Mouse (Mus musculus): ENCODE measurements around the gene Slc25a16.

DNA sequence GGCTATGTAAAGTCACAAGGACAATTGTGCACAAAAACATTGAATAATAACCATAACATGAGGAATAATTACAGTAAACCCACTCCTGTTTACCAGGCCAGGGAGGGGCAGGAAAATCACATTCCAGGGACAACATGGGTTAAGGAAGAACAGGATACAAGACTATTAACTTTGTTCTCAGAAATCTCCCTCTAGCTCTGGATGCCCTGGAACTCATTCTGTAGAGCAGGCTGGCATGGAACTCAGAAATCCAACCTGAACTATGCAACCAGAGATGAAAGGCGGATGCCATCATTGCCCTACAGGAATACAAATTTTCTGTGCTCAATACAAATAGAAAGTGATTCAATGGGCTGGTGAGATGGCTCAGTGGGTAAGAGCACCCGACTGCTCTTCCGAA, 23.0 kb upstream of the Slc25a16 start:
- TF ChIP-seq MYOD1 (IDR thresholded peaks at IDR 0.05; ENCODE audit: control insufficient read depth, insufficient read length, low read depth), result no peak
- no peak for TF ChIP-seq MAX (IDR thresholded peaks at IDR 0.05)
- no peak for TF ChIP-seq USF1 (IDR thresholded peaks at IDR 0.05; ENCODE audit: low read depth)
- no peak for TF ChIP-seq CTCF (IDR thresholded peaks at IDR 0.05; ENCODE audit: control insufficient read depth, insufficient read depth, insufficient read length)
- no peak for TF ChIP-seq CEBPB (IDR thresholded peaks at IDR 0.05; ENCODE audit: low read depth)
- TF ChIP-seq MYOG (IDR thresholded peaks at IDR 0.05; ENCODE audit: control insufficient read depth, extremely low read depth, insufficient read length), result no peak

Measured in C2C12 (cell line).